Mouse (Mus musculus): Measurements from ENCODE around the gene Mafb.

The Mafb gene

GRCm38 (mm10) chr2:160325105-160325644 is 41.7 kb downstream of the Mafb start:
- DNase-seq = no peak

GRCm38 (mm10) chr2:160321829-160322228 is 45.0 kb downstream of the Mafb start:
- DNase-seq = no peak

GRCm38 (mm10) chr2:160318255-160318654 is 48.6 kb downstream of the Mafb start:
- no peak for DNase-seq
